Mouse (Mus musculus) lung, embryonic 16.5 days (tissue): ENCODE measurements around the gene Atg16l1. TPM values are rescaled to one million over a fixed set of nuclear protein-coding genes. Genes with fewer than 3 reads are reported as not detected.

Experiments
- ATAC-seq: fragments of 200-750 bp; cut with Nextera tagmentation; 2 replicates; pipeline ENCODE4 v1.8.0; 2017; ENCODE audit warnings: low read depth, mild to moderate bottlenecking, moderate library complexity
- H3K27ac ChIP-seq: fragments of 300-500 bp; sonication (generic); 2 replicates; pipeline ENCODE4 v1.5.1; 2014; ENCODE audit warnings: mild to moderate bottlenecking, control low read depth, low read length
- H3K27me3 ChIP-seq: fragments of 300-500 bp; sonication (generic); 2 replicates; pipeline ENCODE4 v1.6.1; 2014; ENCODE audit warnings: low read depth, low read length, mixed read lengths; ENCODE audit not compliant: control insufficient read depth, insufficient read depth
- H3K36me3 ChIP-seq: fragments of 300-500 bp; sonication (generic); 2 replicates; pipeline ENCODE4 v1.6.1; 2014; ENCODE audit warnings: low read length; ENCODE audit not compliant: control insufficient read depth, insufficient read depth
- H3K4me1 ChIP-seq: fragments of 300-500 bp; sonication (generic); replicated peaks from 2 replicates; pipeline ENCODE4 v1.6.1; 2014; ENCODE audit warnings: low read length, mixed read lengths; ENCODE audit not compliant: control insufficient read depth, insufficient read depth
- H3K4me2 ChIP-seq: fragments of 300-500 bp; sonication (generic); 2 replicates; pipeline ENCODE4 v1.6.1; 2014; ENCODE audit warnings: low read depth, low read length, control low read depth
- H3K4me3 ChIP-seq: fragments of 300-500 bp; sonication (generic); 2 replicates; pipeline ENCODE4 v1.5.1; 2014; ENCODE audit warnings: mild to moderate bottlenecking, low read length, control low read depth
- H3K9ac ChIP-seq: fragments of 300-500 bp; sonication (generic); 2 replicates; pipeline ENCODE4 v1.6.1; 2014; ENCODE audit warnings: low read length, control low read depth
- H3K9me3 ChIP-seq: fragments of 300-500 bp; sonication (generic); 2 replicates; pipeline ENCODE4 v1.6.1; 2016; ENCODE audit warnings: low read length; ENCODE audit not compliant: control insufficient read depth
- WGBS: fragments of 180-500 bp; shearing (Covaris S2); extraction: QIAGEN DNeasy Blood & Tissue Kit; methylation state at CpG from one replicate; pipeline ENCODE4 v1.1.7; 2014; 5-methylcytosine and 5-hydroxymethylcytosine counted together
- polyA plus RNA-seq: library from polyadenylated mRNA; unstranded; fragments of >200 nt; fragmentation: Nextera tagmentation; extraction: Ambion mirVana; gene quantifications from 2 replicates; pipeline ENCODE4 v1.2.1, GENCODE M21; 2015

The Atg16l1 gene
- 27.5 and 29.4 TPM in 2 replicates for polyA plus RNA-seq

- Histone ChIP-seq H3K9me3 (no peaks in the 10 kb centered on the region), H3K27me3 (no peaks in the 10 kb centered on the region), H3K4me3 (peak within 1 kb of the TSS; percentile 97), H3K9ac (peak within 1 kb of the TSS; percentile 97), H3K4me2 (peak within 1 kb of the TSS; percentile 86), H3K27ac (peak within 1 kb of the TSS; percentile 83), H3K36me3 (peaks cover 7% of the 10 kb centered on the region), H3K4me1 (peaks cover 7% of the 10 kb centered on the region)
- ATAC-seq: peak; percentile 100
- WGBS: under 1% methylated on average over 70 of the region's 79 CpGs
Measured at GRCm38 (mm10) chr1:87755641-87756470, at the start of gene Atg16l1. Atg16l1 (plus strand) TSS chr1:87755870.

GRCm38 (mm10) chr1:87706361-87706760 lies 49.3 kb upstream of the Atg16l1 start:
- H3K9ac ChIP-seq: no peak overlapping the region
- H3K36me3 ChIP-seq: no peaks in the 10 kb centered on the region
- H3K27ac ChIP-seq: no peak overlapping the region
- no peaks in the 10 kb centered on the region for H3K27me3 ChIP-seq
- no peaks in the 10 kb centered on the region for H3K4me1 ChIP-seq
- H3K9me3 ChIP-seq: 0 out of 2 replicates have a peak, but pooled peaks cover 3% of the 10 kb centered on the region
- no peak for ATAC-seq
- H3K4me2 ChIP-seq: no peak overlapping the region
- no peak overlapping the region for H3K4me3 ChIP-seq
- 89% methylated on average over 3 of the region's 3 CpGs for WGBS

GRCm38 (mm10) chr1:87709020-87709419 lies 46.6 kb upstream of the Atg16l1 start:
- H3K4me2 ChIP-seq: no peak overlapping the region
- H3K9me3 ChIP-seq: 0 out of 2 replicates have a peak, but pooled peaks cover 3% of the 10 kb centered on the region
- WGBS: 55% methylated on average over 6 of the region's 6 CpGs
- no peaks in the 10 kb centered on the region for H3K36me3 ChIP-seq
- no peak overlapping the region for H3K27ac ChIP-seq
- no peak overlapping the region for H3K9ac ChIP-seq
- no peaks in the 10 kb centered on the region for H3K4me1 ChIP-seq
- no peak overlapping the region for H3K4me3 ChIP-seq
- H3K27me3 ChIP-seq: no peaks in the 10 kb centered on the region
- no peak for ATAC-seq

GRCm38 (mm10) chr1:87709661-87710270 lies 45.9 kb upstream of the Atg16l1 start:
- no peak overlapping the region for H3K9ac ChIP-seq
- ATAC-seq: no peak
- H3K4me1 ChIP-seq: no peaks in the 10 kb centered on the region
- H3K4me3 ChIP-seq: no peak overlapping the region
- 77% methylated on average over 7 of the region's 7 CpGs for WGBS
- no peak overlapping the region for H3K4me2 ChIP-seq
- H3K9me3 ChIP-seq: 0 out of 2 replicates have a peak, but pooled peaks cover 3% of the 10 kb centered on the region
- no peak overlapping the region for H3K27ac ChIP-seq
- no peaks in the 10 kb centered on the region for H3K36me3 ChIP-seq
- H3K27me3 ChIP-seq: no peaks in the 10 kb centered on the region

GRCm38 (mm10) chr1:87711938-87712613 lies 43.6 kb upstream of the Atg16l1 start:
- Histone ChIP-seq H3K4me1 (no peaks in the 10 kb centered on the region), H3K9me3 (0 out of 2 replicates have a peak, but pooled peaks cover 3% of the 10 kb centered on the region), H3K27me3 (no peaks in the 10 kb centered on the region), H3K36me3 (no peaks in the 10 kb centered on the region), H3K27ac (no peak overlapping the region), H3K9ac (no peak overlapping the region), H3K4me3 (no peak overlapping the region), H3K4me2 (no peak overlapping the region)
- 80% methylated on average over 10 of the region's 10 CpGs for WGBS
- no peak for ATAC-seq

- H3K27me3 ChIP-seq: no peaks in the 10 kb centered on the region
- 81% methylated on average over 1 of the region's 1 CpGs for WGBS
Measured at GRCm38 (mm10) chr1:87712614-87712971, 43.1 kb upstream of the Atg16l1 start.

GRCm38 (mm10) chr1:87721382-87721781 lies 34.3 kb upstream of the Atg16l1 start:
- WGBS: 22% methylated on average over 8 of the region's 8 CpGs
- ATAC-seq: peak; percentile 65; the same call in 1 of the 2 replicates
- Histone ChIP-seq H3K27ac (no peak overlapping the region), H3K4me2 (no peak overlapping the region), H3K9ac (no peak overlapping the region), H3K9me3 (no peaks in the 10 kb centered on the region), H3K27me3 (no peaks in the 10 kb centered on the region), H3K36me3 (no peaks in the 10 kb centered on the region), H3K4me3 (no peak overlapping the region), H3K4me1 (no peaks in the 10 kb centered on the region)

More at GRCm38 (mm10) chr1:87712614-87712971, 43.1 kb upstream of the Atg16l1 start:
- H3K36me3 ChIP-seq: no peaks in the 10 kb centered on the region
- 0 out of 2 replicates have a peak, but pooled peaks cover 3% of the 10 kb centered on the region for H3K9me3 ChIP-seq
- no peak overlapping the region for H3K9ac ChIP-seq
- H3K27ac ChIP-seq: no peak overlapping the region
- H3K4me3 ChIP-seq: no peak overlapping the region
- no peaks in the 10 kb centered on the region for H3K4me1 ChIP-seq
- H3K4me2 ChIP-seq: no peak overlapping the region
- ATAC-seq: no peak

GRCm38 (mm10) chr1:87722081-87722480 lies 33.6 kb upstream of the Atg16l1 start:
- no peak for ATAC-seq
- no peak overlapping the region for H3K9ac ChIP-seq
- WGBS: 25% methylated on average over 2 of the region's 2 CpGs

GRCm38 (mm10) chr1:87723351-87723750 lies 32.3 kb upstream of the Atg16l1 start:
- Histone ChIP-seq H3K4me3 (no peak overlapping the region), H3K9ac (no peak overlapping the region), H3K4me2 (no peak overlapping the region), H3K27ac (no peak overlapping the region), H3K27me3 (no peaks in the 10 kb centered on the region), H3K9me3 (no peaks in the 10 kb centered on the region), H3K36me3 (no peaks in the 10 kb centered on the region), H3K4me1 (no peaks in the 10 kb centered on the region)
- no peak for ATAC-seq
- 62% methylated on average over 4 of the region's 4 CpGs for WGBS

More at GRCm38 (mm10) chr1:87722081-87722480, 33.6 kb upstream of the Atg16l1 start:
- Histone ChIP-seq H3K4me2 (no peak overlapping the region), H3K4me1 (no peaks in the 10 kb centered on the region), H3K36me3 (no peaks in the 10 kb centered on the region), H3K9me3 (no peaks in the 10 kb centered on the region), H3K27me3 (no peaks in the 10 kb centered on the region), H3K27ac (no peak overlapping the region), H3K4me3 (no peak overlapping the region)
